Mouse (Mus musculus): ENCODE results near the gene Ralgapb.

The Ralgapb gene

GRCm38 (mm10) chr2:158519800-158520199 is 110.2 kb downstream of the Ralgapb start:
- no peak for DNase-seq

- peak; percentile 79 for DNase-seq
Observed at GRCm38 (mm10) chr2:158523060-158523459, 113.4 kb downstream of the Ralgapb start.

GRCm38 (mm10) chr2:158524129-158524860 is 114.6 kb downstream of the Ralgapb start:
- peak; percentile 39 for DNase-seq

- DNase-seq = peak; percentile 66
Observed at GRCm38 (mm10) chr2:158534090-158534489, 124.4 kb downstream of the Ralgapb start.

- DNase-seq = no peak
Observed at GRCm38 (mm10) chr2:158534559-158534958, 124.9 kb downstream of the Ralgapb start.

- DNase-seq = no peak
Observed at GRCm38 (mm10) chr2:158539433-158540305, 130.0 kb downstream of the Ralgapb start.

- DNase-seq = no peak
Observed at GRCm38 (mm10) chr2:158541286-158541685, 131.6 kb downstream of the Ralgapb start.

GRCm38 (mm10) chr2:158545266-158545665 is 135.6 kb downstream of the Ralgapb start:
- no peak for DNase-seq

- peak; percentile 81 for DNase-seq
Observed at GRCm38 (mm10) chr2:158546751-158547150, 137.1 kb downstream of the Ralgapb start.
